Mouse (Mus musculus) CD4-positive naive resting alpha-beta T cell, adult 76 days (primary cell): Measurements from ENCODE around the gene Eno2. TPM values are rescaled to one million over a fixed set of nuclear protein-coding genes. Genes with fewer than 3 reads are reported as not detected.

ENCODE experiments used
- total RNA-seq: library from RNA; stranded (reverse); gene quantifications from one replicate; pipeline ENCODE4 v1.2.4, GENCODE M21; 2023

Gene Eno2
- total RNA-seq = 2.5 TPM

GRCm38 (mm10) chr6:124769101-124769765 is at the start of gene Eno2:
Gene Eno2, minus strand, starts transcription at chr6:124769673.

GRCm38 (mm10) chr6:124813933-124814332 is 44.5 kb upstream of the Eno2 start, which contains the start of gene Tpi1:
Gene Tpi1, minus strand, starts transcription at chr6:124814296.

GRCm38 (mm10) chr6:124808358-124809012 is 39.0 kb upstream of the Eno2 start, which contains the start of gene Spsb2:
Gene Spsb2, plus strand, starts transcription at chr6:124808661.

DNA sequence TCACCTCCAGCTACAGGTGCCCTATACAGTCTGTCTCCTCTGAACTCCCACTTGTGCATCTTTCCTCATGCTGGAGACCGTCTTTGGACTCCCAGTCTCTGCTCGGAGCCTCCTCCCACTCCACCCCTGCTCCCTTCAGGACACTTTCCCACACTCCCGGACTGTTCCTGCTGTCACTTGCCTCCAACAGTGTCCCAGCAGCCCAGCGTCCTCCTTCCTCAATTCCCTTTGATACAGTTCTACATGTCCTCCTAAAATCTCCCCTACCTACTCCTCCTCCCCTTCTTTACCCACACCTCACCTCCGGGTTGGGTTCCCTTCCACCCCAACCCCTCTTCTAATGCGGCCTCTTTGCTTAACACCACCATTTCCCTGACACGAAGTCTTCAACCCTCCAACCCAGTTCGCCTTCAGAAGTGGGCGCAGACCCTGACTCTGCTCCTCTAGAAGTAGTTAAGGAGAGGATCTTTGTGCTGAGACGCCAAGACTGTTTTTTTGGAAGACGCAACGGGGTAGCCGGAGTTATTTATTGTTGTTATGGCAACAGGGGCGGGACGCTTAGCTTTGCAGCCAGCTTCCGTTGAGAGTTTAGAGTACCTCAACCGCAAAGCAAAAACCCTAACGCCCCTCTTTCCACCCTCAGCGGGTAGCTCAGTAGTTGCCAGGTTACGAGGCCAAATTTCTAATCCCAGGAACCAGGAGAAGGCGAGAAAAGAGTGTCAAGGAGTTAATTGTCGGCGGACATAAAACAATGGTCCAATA is 9.9 kb upstream of the Eno2 start, which contains the start of gene Lrrc23:
Gene Lrrc23, minus strand, starts transcription at position 506 of the 762 bp plus-strand sequence.

DNA sequence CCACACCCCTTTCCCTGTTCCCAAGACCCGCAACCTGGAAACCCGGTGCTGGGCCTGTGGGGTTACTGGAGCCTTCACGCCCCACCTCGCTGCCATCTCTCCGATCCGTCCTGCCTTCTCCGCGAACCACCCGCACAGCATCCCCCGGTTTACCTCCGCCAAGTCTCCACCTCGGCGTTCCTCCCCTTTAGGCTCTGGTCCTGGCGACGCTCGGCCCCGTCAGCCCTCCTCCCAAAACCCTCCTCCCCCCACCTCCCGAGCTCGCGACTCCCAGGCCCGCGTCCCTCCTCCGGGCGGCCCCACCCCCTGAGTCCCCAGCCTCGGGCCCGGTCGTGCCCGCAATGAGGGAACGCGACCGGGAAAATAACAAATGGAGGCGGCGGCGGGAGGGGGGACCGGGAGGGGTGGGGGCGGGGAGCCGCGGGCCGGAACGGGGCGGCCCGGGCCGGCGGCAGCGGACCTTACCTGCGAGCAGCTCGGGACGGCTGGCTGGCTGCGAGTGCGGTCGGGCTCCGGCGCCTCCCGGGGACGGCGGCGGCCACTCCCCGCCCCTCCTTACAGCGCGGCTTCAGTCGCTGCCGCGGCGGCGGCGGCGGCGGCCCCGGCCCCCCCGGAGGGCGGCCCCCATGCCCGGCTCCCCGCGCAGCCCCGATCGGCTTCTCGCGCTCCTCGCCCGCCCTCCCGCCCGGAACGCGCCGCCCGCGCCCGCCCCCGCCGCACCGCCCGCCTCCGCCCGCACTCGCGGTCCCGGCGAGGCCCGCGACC is 13.5 kb downstream of the Eno2 start, which contains the start of the genes Gm45234 and Atn1:
Gene Gm45234, minus strand, starts transcription at position 191 of the 765 bp plus-strand sequence.
Gene Atn1, minus strand, starts transcription at position 694 of the 765 bp plus-strand sequence.

GRCm38 (mm10) chr6:124740888-124741761 is 28.3 kb downstream of the Eno2 start, which contains the start of gene Grcc10:
Gene Grcc10, minus strand, starts transcription at chr6:124741374.

GRCm38 (mm10) chr6:124738511-124739023 is 30.9 kb downstream of the Eno2 start, which contains the start of gene Ptpn6:
Gene Ptpn6, minus strand, starts transcription at chr6:124738714.

DNA sequence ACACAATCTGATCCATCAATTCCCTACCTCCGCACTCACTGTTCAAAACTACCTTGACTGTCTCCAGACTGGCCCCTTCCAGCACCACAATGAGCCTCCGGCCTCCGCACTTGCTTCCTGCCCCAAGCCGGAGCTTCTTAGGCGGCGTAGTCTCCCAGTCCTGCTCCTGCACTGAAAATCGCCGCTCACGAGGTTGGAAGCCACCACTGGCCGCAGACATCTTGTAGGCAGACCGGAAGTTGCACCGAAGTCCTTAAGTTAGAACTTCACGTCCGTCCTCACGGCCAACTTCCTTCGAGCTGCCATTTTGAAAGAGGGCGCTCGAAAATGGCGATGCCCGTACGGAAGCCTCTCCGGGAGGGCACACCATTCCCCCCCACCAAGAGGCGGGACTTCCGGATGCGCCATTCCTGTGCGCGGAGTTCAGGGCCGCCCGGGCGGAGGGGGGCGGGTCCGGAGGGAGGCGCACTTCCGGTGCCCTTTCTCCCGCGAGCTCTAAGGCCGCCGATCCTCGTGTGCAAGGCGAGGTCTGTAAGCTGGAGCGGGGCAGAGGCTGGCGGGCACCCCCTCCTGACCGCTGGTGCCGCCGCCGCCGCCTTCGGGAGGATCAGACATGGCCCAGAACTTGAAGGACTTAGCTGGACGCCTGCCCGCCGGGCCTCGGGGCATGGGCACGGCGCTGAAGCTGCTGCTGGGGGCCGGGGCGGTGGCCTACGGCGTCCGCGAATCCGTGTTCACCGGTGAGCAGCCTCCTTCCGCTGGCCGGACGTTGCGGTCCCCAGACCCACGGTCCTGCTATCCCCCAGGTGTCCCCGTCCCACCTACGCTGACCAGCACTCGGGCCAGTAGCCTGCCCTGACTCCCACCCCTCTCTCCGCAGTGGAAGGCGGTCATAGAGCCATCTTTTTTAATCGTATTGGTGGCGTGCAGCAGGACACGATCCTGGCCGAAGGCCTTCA is 57.4 kb downstream of the Eno2 start, which contains the start of the genes Emg1 and Phb2:
Gene Emg1, minus strand, starts transcription at position 355 of the 959 bp plus-strand sequence.
Gene Phb2, plus strand, starts transcription at position 513 of the 959 bp plus-strand sequence.

Other genes starting within 250 kb of the Eno2 start
- gene C1s1, start 227.3 kb downstream of the Eno2 start, total RNA-seq = not detected
- gene C1rb, start 199.4 kb downstream of the Eno2 start, total RNA-seq = 0.38 TPM
- not detected for gene C1s2, start 133.6 kb downstream of the Eno2 start, total RNA-seq
- gene Lpcat3, start 106.6 kb downstream of the Eno2 start, total RNA-seq = 57.6 TPM
- 163 TPM for gene Emg1, start 57.5 kb downstream of the Eno2 start, total RNA-seq
- 127 TPM for gene Phb2, start 57.3 kb downstream of the Eno2 start, total RNA-seq
- 175 TPM for gene Ptpn6, start 31.0 kb downstream of the Eno2 start, total RNA-seq
- gene Grcc10, start 28.3 kb downstream of the Eno2 start, total RNA-seq = 222 TPM
- gene Gm45234, start 13.7 kb downstream of the Eno2 start, total RNA-seq = 1.9 TPM
- gene Atn1, start 13.1 kb downstream of the Eno2 start, total RNA-seq = 151 TPM
- 10.3 TPM for gene Lrrc23, start 10.1 kb upstream of the Eno2 start, total RNA-seq
- gene Spsb2, start 39.0 kb upstream of the Eno2 start, total RNA-seq = 3.4 TPM
- gene Tpi1, start 44.6 kb upstream of the Eno2 start, total RNA-seq = 25.6 TPM
- gene Usp5, start 59.8 kb upstream of the Eno2 start, total RNA-seq = 61.8 TPM
- gene Cdca3, start 59.9 kb upstream of the Eno2 start, total RNA-seq = 4.2 TPM
- not detected for gene Gnb3, start 70.6 kb upstream of the Eno2 start, total RNA-seq
- gene P3h3, start 88.1 kb upstream of the Eno2 start, total RNA-seq = not detected
- 0.82 TPM for gene Gpr162, start 94.3 kb upstream of the Eno2 start, total RNA-seq
- gene Cd4, start 118.5 kb upstream of the Eno2 start, total RNA-seq = 401 TPM
- gene Lag3, start 142.0 kb upstream of the Eno2 start, total RNA-seq = 2.6 TPM
- 60.5 TPM for gene Ptms, start 150.4 kb upstream of the Eno2 start, total RNA-seq
- 72.1 TPM for gene Mlf2, start 161.7 kb upstream of the Eno2 start, total RNA-seq
- 40.5 TPM for gene Cops7a, start 195.9 kb upstream of the Eno2 start, total RNA-seq
- 1.1 TPM for gene Pianp, start 227.0 kb upstream of the Eno2 start, total RNA-seq
- 79.4 TPM for gene Zfp384, start 239.5 kb upstream of the Eno2 start, total RNA-seq